Mouse (Mus musculus) cerebellum, adult 2 months (tissue): ENCODE measurements at regions not wholly inside any gene's neighbourhood (a gene's known extent, or its start where the extent isn't known, plus 50 kb on each side); places are given as distances from the start of the nearest gene placed in this dataset.
"Not testable (repeated sequence)": the region's sequence is repeated elsewhere in the genome, so short reads cannot be mapped to it uniquely, and the experiment has no call there.

ENCODE experiments used
- DNase-seq, 2 experiments: peaks; one replicate each; pipeline ENCODE4 v3.0.0; 2021
- H3K27ac ChIP-seq: fragments of 200-500 bp; 2 replicates; pipeline ENCODE4 v1.5.1; 2012; ENCODE audit warnings: low read length, control low read depth, inconsistent platforms; ENCODE audit not compliant: insufficient read depth
- H3K27me3 ChIP-seq: fragments of 200-500 bp; 2 replicates; pipeline ENCODE4 v1.6.1; 2012; ENCODE audit warnings: inconsistent platforms, mild to moderate bottlenecking, low read length, moderate library complexity; ENCODE audit not compliant: control insufficient read depth, insufficient read depth
- H3K4me1 ChIP-seq: fragments of 200-500 bp; 2 replicates; pipeline ENCODE4 v1.6.1; 2011; ENCODE audit warnings: low read length; ENCODE audit not compliant: control insufficient read depth, insufficient read depth
- H3K4me3 ChIP-seq: fragments of 200-500 bp; replicated peaks from 2 replicates; pipeline ENCODE3; 2011; ENCODE audit warnings: mild to moderate bottlenecking, low read depth, low read length, control low read depth; ENCODE audit not compliant: insufficient read depth
- CTCF ChIP-seq: fragments of 200-500 bp; IDR thresholded peaks from 2 replicates; pipeline ENCODE4 v1.5.1; 2011; ENCODE audit warnings: low read depth, mild to moderate bottlenecking, control low read depth, low read length, moderate library complexity, borderline replicate concordance; ENCODE audit not compliant: insufficient read depth
- POLR2A ChIP-seq: fragments of 200-500 bp; IDR thresholded peaks from 2 replicates; pipeline ENCODE4 v1.6.1; 2011; ENCODE audit warnings: low read length, control low read depth, borderline replicate concordance; ENCODE audit not compliant: insufficient read depth
- WGBS: fragments of 180-500 bp; shearing (Covaris S2); methylation state at CpG from one replicate; pipeline ENCODE4 v1.1.7; 2018; 5-methylcytosine and 5-hydroxymethylcytosine counted together

DNA sequence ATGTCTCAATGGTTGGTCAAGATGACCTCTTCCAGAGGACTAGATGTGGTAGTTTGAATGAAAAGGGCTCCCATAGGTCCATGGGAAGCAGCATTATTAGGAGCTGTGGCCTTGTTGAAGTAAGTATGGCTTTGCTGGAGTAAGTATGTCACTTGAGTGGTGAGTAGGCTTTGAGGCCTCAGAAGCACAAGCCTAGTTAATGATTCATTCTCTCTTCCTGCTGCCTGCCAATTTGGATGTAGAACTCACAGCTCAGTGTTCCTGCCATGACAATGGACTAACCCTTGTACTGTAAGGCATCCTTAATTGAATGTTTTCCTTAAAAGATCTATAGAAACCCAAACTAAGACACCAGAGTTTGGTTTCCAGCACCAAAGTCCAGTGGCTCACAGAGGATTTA lies 188.8 kb downstream of the Trmt11 start:
- DNase-seq: no peak
- H3K4me3 ChIP-seq: no peak overlapping the region
- no peak for TF ChIP-seq POLR2A
- TF ChIP-seq CTCF: no peak
- H3K4me1 ChIP-seq: no peaks in the 10 kb centered on the region
- H3K27ac ChIP-seq: no peak overlapping the region
- no peaks in the 10 kb centered on the region for H3K27me3 ChIP-seq

- TF ChIP-seq CTCF (no peak), POLR2A (no peak)
- no peak for DNase-seq
- WGBS: 9% methylated on average over 13 of the region's 13 CpGs
- no peak overlapping the region for H3K4me3 ChIP-seq
- no peaks in the 10 kb centered on the region for H3K27me3 ChIP-seq
- H3K27ac ChIP-seq: no peak overlapping the region
- H3K4me1 ChIP-seq: no peaks in the 10 kb centered on the region
Measured at GRCm38 (mm10) chr10:30405669-30406393, 194.7 kb downstream of the Trmt11 start.

GRCm38 (mm10) chr10:30370542-30370941 lies 170.2 kb upstream of the Cenpw start:
- TF ChIP-seq CTCF (no peak), POLR2A (no peak)
- Histone ChIP-seq H3K4me1 (no peaks in the 10 kb centered on the region), H3K4me3 (no peak overlapping the region), H3K27ac (no peak overlapping the region), H3K27me3 (no peaks in the 10 kb centered on the region)
- no peak for DNase-seq
- 10% methylated on average over 1 of the region's 1 CpGs for WGBS

- H3K4me1 ChIP-seq, H3K4me3 ChIP-seq, H3K27me3 ChIP-seq, H3K27ac ChIP-seq, DNase-seq: not testable (repeated sequence)
Measured at GRCm38 (mm10) chr10:30360811-30361210, 160.5 kb upstream of the Cenpw start.

DNA sequence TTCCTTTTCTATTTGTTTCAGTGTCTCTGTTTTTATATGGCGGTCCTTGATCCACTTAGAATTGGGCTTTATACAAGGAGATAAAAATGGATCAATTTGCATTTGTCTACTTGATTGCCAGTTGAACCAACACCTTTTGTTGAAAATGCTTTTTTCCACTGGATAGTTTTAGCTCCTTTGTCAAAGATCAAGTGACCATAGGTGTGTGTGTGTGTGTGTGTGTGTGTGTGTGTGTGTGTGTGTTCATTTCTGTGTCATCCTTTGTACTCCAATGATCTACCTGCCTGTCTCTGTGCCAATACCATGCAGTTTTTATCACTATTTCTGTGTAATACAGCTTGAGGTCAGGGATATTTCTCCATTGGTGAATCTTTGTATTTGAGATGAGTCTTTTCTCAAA lies 158.7 kb upstream of the Cenpw start:
- no peak for TF ChIP-seq POLR2A
- no peak for TF ChIP-seq CTCF
- no peaks in the 10 kb centered on the region for H3K27me3 ChIP-seq
- no peaks in the 10 kb centered on the region for H3K4me1 ChIP-seq
- no peak overlapping the region for H3K27ac ChIP-seq
- H3K4me3 ChIP-seq: no peak overlapping the region
- no peak for DNase-seq
- WGBS: 100% methylated on average over 1 of the region's 1 CpGs

DNA sequence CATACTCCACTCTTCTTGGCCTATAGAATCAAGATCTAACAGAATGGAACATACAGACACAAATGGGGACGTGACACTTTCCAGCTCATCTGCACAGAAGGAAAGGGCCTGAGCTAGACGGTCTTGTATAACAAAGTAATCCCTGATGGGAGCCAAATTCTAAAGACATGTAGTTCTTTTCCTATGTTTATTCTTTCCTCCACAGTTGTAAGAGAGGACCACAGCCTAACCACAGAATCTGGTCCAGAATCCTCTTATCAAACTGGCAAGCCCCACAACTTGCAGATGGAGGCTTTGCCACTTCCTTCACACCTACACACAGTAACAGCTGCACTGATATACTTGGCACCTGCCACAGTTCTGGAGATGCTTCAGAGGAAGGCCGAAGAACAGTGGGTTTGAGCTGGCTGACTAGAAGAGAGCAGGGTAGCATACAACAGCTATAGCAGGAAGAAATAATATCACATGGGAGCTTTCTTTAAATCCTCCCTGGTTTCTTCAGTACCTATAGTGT lies 142.7 kb upstream of the Cenpw start:
- Histone ChIP-seq H3K27me3 (no peaks in the 10 kb centered on the region), H3K4me3 (no peak overlapping the region), H3K4me1 (no peaks in the 10 kb centered on the region), H3K27ac (no peak overlapping the region)
- 52% methylated on average over 3 of the region's 3 CpGs for WGBS
- no peak for TF ChIP-seq CTCF
- no peak for DNase-seq

DNA sequence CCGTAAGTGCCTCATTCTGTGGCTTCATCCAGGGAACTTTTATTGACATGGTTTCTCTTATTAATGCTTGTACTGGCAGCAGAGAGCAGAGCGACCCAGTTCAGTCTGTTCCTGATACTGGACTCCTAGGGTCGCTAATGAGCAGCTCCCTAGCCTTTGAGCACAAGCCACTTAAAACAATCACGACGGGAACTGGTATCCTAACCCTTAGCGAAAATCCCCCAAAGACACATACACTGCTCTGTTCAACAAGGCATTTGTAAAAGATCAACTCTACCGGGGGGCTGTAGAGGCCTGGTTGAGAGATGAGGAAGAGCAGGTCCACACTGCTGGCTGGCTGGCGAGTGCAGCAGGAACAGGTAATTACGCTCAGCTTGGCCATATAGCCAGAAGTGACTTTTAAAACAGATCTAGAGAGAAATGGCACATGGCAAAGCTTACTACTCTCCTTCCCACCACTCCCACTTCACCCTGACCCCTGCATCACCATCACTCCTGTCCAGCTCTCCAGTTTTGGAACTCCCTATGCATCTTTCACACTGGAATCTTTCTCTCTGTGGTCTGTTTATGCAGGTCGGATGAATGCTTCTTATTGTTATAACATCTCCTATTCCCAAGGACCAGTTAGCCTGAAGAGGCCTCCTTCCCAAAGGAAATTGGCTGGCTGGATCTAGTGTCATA lies 128.1 kb upstream of the Cenpw start:
- 59% methylated on average over 10 of the region's 10 CpGs for WGBS
- H3K27ac ChIP-seq: no peak overlapping the region
- no peaks in the 10 kb centered on the region for H3K4me1 ChIP-seq
- DNase-seq: no peak
- TF ChIP-seq CTCF (no peak), POLR2A (no peak)
- H3K4me3 ChIP-seq: no peak overlapping the region
- no peaks in the 10 kb centered on the region for H3K27me3 ChIP-seq

GRCm38 (mm10) chr10:30327849-30328248 lies 127.5 kb upstream of the Cenpw start:
- DNase-seq: no peak
- TF ChIP-seq CTCF: no peak
- TF ChIP-seq POLR2A: no peak
- Histone ChIP-seq H3K27me3 (no peaks in the 10 kb centered on the region), H3K4me3 (no peak overlapping the region), H3K27ac (no peak overlapping the region), H3K4me1 (no peaks in the 10 kb centered on the region)
- 47% methylated on average over 8 of the region's 8 CpGs for WGBS
